Mouse (Mus musculus) limb, embryonic 14.5 days (tissue): ENCODE data around the gene Gm6525. TPM values are rescaled to one million over a fixed set of nuclear protein-coding genes. Genes with fewer than 3 reads are reported as not detected.

Source experiments
- ATAC-seq: fragments of 200-750 bp; cut with Nextera tagmentation; 2 replicates; pipeline ENCODE4 v1.8.0; 2017; ENCODE audit warnings: low read depth, moderate number of reproducible peaks, moderate TSS enrichment; ENCODE audit not compliant: low FRiP score
- DNase-seq: peaks from one replicate; pipeline ENCODE4 v3.0.0-alpha.2; 2015; ENCODE audit warnings: low spot score
- H3K27ac ChIP-seq: fragments of 300-500 bp; sonication (generic); replicated peaks from 2 replicates; pipeline ENCODE4 v1.5.1; 2014; ENCODE audit warnings: low read depth, mild to moderate bottlenecking, low read length, moderate library complexity, mixed read lengths
- H3K27me3 ChIP-seq: fragments of 300-500 bp; sonication (generic); 2 replicates; pipeline ENCODE4 v1.6.1; 2014; ENCODE audit warnings: low read length, mixed read lengths; ENCODE audit not compliant: control insufficient read depth, insufficient read depth
- H3K36me3 ChIP-seq: fragments of 300-500 bp; sonication (generic); 2 replicates; pipeline ENCODE4 v1.6.1; 2014; ENCODE audit warnings: mild to moderate bottlenecking, low read length, moderate library complexity, mixed read lengths; ENCODE audit not compliant: control insufficient read depth, insufficient read depth
- H3K4me1 ChIP-seq: fragments of 300-500 bp; sonication (generic); 2 replicates; pipeline ENCODE4 v1.6.1; 2014; ENCODE audit warnings: antibody characterized with exemption, low read length, mixed read lengths; ENCODE audit not compliant: control insufficient read depth, insufficient read depth
- H3K4me2 ChIP-seq: fragments of 300-500 bp; sonication (generic); replicated peaks from 2 replicates; pipeline ENCODE4 v1.6.1; 2014; ENCODE audit warnings: low read depth, mild to moderate bottlenecking, low read length, moderate library complexity; ENCODE audit not compliant: severe bottlenecking
- H3K4me3 ChIP-seq: fragments of 300-500 bp; sonication (generic); replicated peaks from 2 replicates; pipeline ENCODE4 v1.5.1; 2014; ENCODE audit warnings: low read length
- H3K9ac ChIP-seq: fragments of 300-500 bp; sonication (generic); 2 replicates; pipeline ENCODE4 v1.6.1; 2014; ENCODE audit warnings: mild to moderate bottlenecking, low read depth, low read length, moderate library complexity; ENCODE audit not compliant: severe bottlenecking
- H3K9me3 ChIP-seq: fragments of 300-500 bp; sonication (generic); 2 replicates; pipeline ENCODE4 v1.6.1; 2016; ENCODE audit warnings: low read length; ENCODE audit not compliant: control insufficient read depth
- POLR2A ChIP-seq: fragments of 200-500 bp; IDR thresholded peaks from 2 replicates; pipeline ENCODE4 v1.8.0; 2012; ENCODE audit warnings: inconsistent platforms, mild to moderate bottlenecking, moderate library complexity, borderline replicate concordance; ENCODE audit not compliant: insufficient read depth, insufficient read length; ENCODE audit errors: extremely low read depth
- WGBS: fragments of 180-500 bp; shearing (Covaris S2); extraction: QIAGEN DNeasy Blood & Tissue Kit; methylation state at CpG from one replicate; pipeline ENCODE4 v1.1.7; 2014; 5-methylcytosine and 5-hydroxymethylcytosine counted together
- polyA plus RNA-seq, 2 experiments: library from polyadenylated mRNA; depleted of rRNA in 1 of 2; stranded (reverse) in 1 of 2; unstranded in 1 of 2; fragments of >200 nt; fragmentation: Nextera tagmentation in 1 of 2; extraction: Ambion mirVana in 1 of 2; gene quantifications; 2 replicates each; pipeline versions ENCODE4 v1.2.1 to v1.2.3; 2012 to 2014

The Gm6525 gene
- polyA plus RNA-seq, 2 experiments, result 0.39 to 0.55 TPM

- TF ChIP-seq POLR2A, result no peak
- Histone ChIP-seq H3K27me3 (no peaks in the 10 kb centered on the region), H3K9me3 (no peaks in the 10 kb centered on the region), H3K4me2 (no peak overlapping the region), H3K9ac (no peak overlapping the region), H3K4me1 (peaks cover 5% of the 10 kb centered on the region; the same call in 1 of the 2 replicates), H3K4me3 (no peak overlapping the region), H3K27ac (no peak overlapping the region), H3K36me3 (no peaks in the 10 kb centered on the region)
- WGBS, result 20% methylated on average over 4 of the region's 4 CpGs
- ATAC-seq (no peak), DNase-seq (no peak)
Observed at GRCm38 (mm10) chr3:84157011-84157410, 16.9 kb upstream of the Gm6525 start.

GRCm38 (mm10) chr3:84157559-84158350 is 16.1 kb upstream of the Gm6525 start:
- H3K4me2 ChIP-seq, result no peak overlapping the region
- no peak for ATAC-seq
- 93% methylated on average over 4 of the region's 4 CpGs for WGBS
- no peak for TF ChIP-seq POLR2A
- H3K27me3 ChIP-seq, result no peaks in the 10 kb centered on the region
- 0 out of 2 replicates have a peak, but pooled peaks cover 2% of the 10 kb centered on the region for H3K36me3 ChIP-seq
- H3K9ac ChIP-seq, result no peak overlapping the region
- no peak overlapping the region for H3K4me3 ChIP-seq
- peaks cover 5% of the 10 kb centered on the region; the same call in 1 of the 2 replicates for H3K4me1 ChIP-seq
- DNase-seq, result no peak
- H3K27ac ChIP-seq, result no peak overlapping the region
- no peaks in the 10 kb centered on the region for H3K9me3 ChIP-seq

GRCm38 (mm10) chr3:84165391-84165790 is 8.5 kb upstream of the Gm6525 start:
- H3K4me1 ChIP-seq, result no peaks in the 10 kb centered on the region
- TF ChIP-seq POLR2A, result no peak
- 91% methylated on average over 3 of the region's 3 CpGs for WGBS
- no peak overlapping the region for H3K4me2 ChIP-seq
- peaks cover 18% of the 10 kb centered on the region for H3K36me3 ChIP-seq
- ATAC-seq (no peak), DNase-seq (no peak)
- H3K4me3 ChIP-seq, result no peak overlapping the region
- no peak overlapping the region for H3K27ac ChIP-seq
- H3K9ac ChIP-seq, result no peak overlapping the region
- H3K27me3 ChIP-seq, result no peaks in the 10 kb centered on the region
- H3K9me3 ChIP-seq, result no peaks in the 10 kb centered on the region

GRCm38 (mm10) chr3:84166073-84166472 is 7.8 kb upstream of the Gm6525 start:
- no peak for TF ChIP-seq POLR2A
- Histone ChIP-seq H3K27me3 (no peaks in the 10 kb centered on the region), H3K27ac (no peak overlapping the region), H3K4me1 (no peaks in the 10 kb centered on the region), H3K4me2 (no peak overlapping the region), H3K9ac (no peak overlapping the region), H3K4me3 (no peak overlapping the region), H3K9me3 (no peaks in the 10 kb centered on the region), H3K36me3 (peaks cover 18% of the 10 kb centered on the region)
- ATAC-seq, result no peak
- WGBS, result 89% methylated on average over 5 of the region's 5 CpGs
- DNase-seq, result no peak

- H3K27ac ChIP-seq, result no peak overlapping the region
- H3K9me3 ChIP-seq, result no peaks in the 10 kb centered on the region
- H3K36me3 ChIP-seq, result peaks cover 13% of the 10 kb centered on the region
- no peaks in the 10 kb centered on the region for H3K4me1 ChIP-seq
- H3K4me3 ChIP-seq, result no peak overlapping the region
- TF ChIP-seq POLR2A, result no peak
- no peak overlapping the region for H3K4me2 ChIP-seq
- no peaks in the 10 kb centered on the region for H3K27me3 ChIP-seq
- no peak for ATAC-seq
- DNase-seq, result no peak
- H3K9ac ChIP-seq, result no peak overlapping the region
- 86% methylated on average over 6 of the region's 6 CpGs for WGBS
Observed at GRCm38 (mm10) chr3:84168943-84169342, 5.0 kb upstream of the Gm6525 start.
